ENCODE assay signal across 28 mouse cellular contexts in the genomic region with DNA sequence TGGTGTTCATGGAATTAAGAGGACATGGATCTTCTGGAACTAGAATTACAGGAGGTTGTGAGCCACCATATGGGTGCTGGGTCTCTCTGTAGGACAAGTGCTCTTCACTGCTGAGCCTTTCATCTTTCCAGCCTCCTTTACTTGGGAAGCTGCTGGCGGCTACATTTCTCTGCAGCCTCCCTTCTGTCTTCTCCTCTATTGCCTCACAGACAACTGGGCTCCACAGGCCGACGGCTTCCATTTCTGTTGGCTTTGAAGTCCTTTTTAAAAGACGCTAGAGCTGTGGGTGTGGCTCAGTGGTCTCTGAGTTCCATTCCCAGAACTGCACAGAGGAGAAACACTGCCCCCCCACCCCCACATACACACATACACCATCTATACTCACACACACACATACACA. TPM values are rescaled to one million over a fixed set of nuclear protein-coding genes. Genes with fewer than 3 reads are reported as not detected.
DNase-seq lines count a peak whose midpoint lies in the region; ATAC-seq and TF ChIP-seq lines count a peak whose summit lies in the region.
"Had no signal": no experiment of that assay in that cellular context is flagged by ENCODE, and none has a peak within 500 bp of the region (broad histone marks: within the 10 kb centered on the region; RNA-seq: fewer than 3 reads in every experiment).

No protein-coding gene starts in this region.

- peak overlapping the region; percentile 42 for H3K4me3 ChIP-seq in megakaryocyte, embryonic 14.5 days (replicated peaks)
- H3K4me3 ChIP-seq in MEL (ENCODE audit: control insufficient read depth in 1 of 2, insufficient read depth in 1 of 2, low read depth in 2 of 2, low read length in 2 of 2), result no peak overlapping the region
- peak overlapping the region; percentile 27; the same call in 1 of the 2 replicates for H3K4me3 ChIP-seq in liver, postnatal 0 days (ENCODE audit: low read depth, low read length)
- H3K4me3 ChIP-seq: embryonic facial prominence, embryonic 10.5 days; embryonic facial prominence, embryonic 15.5 days; forebrain, embryonic 12.5 days; limb, embryonic 12.5 days; midbrain, embryonic 13.5 days; neural tube, embryonic 15.5 days had no signal

- no peak for TF ChIP-seq EP300 in MEL (IDR thresholded peaks at IDR 0.05; ENCODE audit: low read depth in 1 of 2, low read length in 2 of 2)
- TF ChIP-seq EP300 in liver, postnatal 0 days (IDR thresholded peaks at IDR 0.05; ENCODE audit: low read depth), result no peak

- no peaks in the 10 kb centered on the region for H3K9me3 ChIP-seq in megakaryocyte, embryonic 14.5 days
- H3K9me3 ChIP-seq in MEL (replicated peaks; ENCODE audit: insufficient read depth, low read length), result no peaks in the 10 kb centered on the region
- no peaks in the 10 kb centered on the region for H3K9me3 ChIP-seq in liver, postnatal 0 days (ENCODE audit: low read length)
- H3K9me3 ChIP-seq: embryonic facial prominence, embryonic 10.5 days; embryonic facial prominence, embryonic 15.5 days; forebrain, embryonic 12.5 days; hindbrain, embryonic 13.5 days; limb, embryonic 12.5 days; midbrain, embryonic 13.5 days; neural tube, embryonic 15.5 days had no signal

- H3K79me2 ChIP-seq in MEL (ENCODE audit: control insufficient read depth, insufficient read depth, low read length, poor library complexity), result peaks cover 49% of the 10 kb centered on the region

- TF ChIP-seq RAD21 in MEL (IDR thresholded peaks at IDR 0.05; ENCODE audit: low read depth, low read length), result no peak

- no peak for ATAC-seq in megakaryocyte, adult 5-6 weeks (ENCODE audit: poor library complexity, severe bottlenecking)
- no peak for ATAC-seq in liver, postnatal 0 days
- ATAC-seq: forebrain, postnatal 0 days; intestine, postnatal 0 days; midbrain, embryonic 13.5 days had no signal

- no peak overlapping the region; the same call in 1 of the 2 replicates for H3K9ac ChIP-seq in MEL (ENCODE audit: control insufficient read depth, low read depth, low read length, poor library complexity, severe bottlenecking)
- no peak overlapping the region for H3K9ac ChIP-seq in liver, postnatal 0 days (replicated peaks)
- H3K9ac ChIP-seq: embryonic facial prominence, embryonic 15.5 days; forebrain, embryonic 12.5 days; forebrain, postnatal 0 days; hindbrain, embryonic 13.5 days; limb, embryonic 12.5 days; midbrain, embryonic 13.5 days; neural tube, embryonic 15.5 days had no signal

- TF ChIP-seq CTCF in MEL (IDR thresholded peaks at IDR 0.05 in 2 of 3, conservative IDR thresholded peaks at IDR 0.05 in 1 of 3; ENCODE audit: control insufficient read depth in 1 of 3, insufficient read depth in 1 of 3, low read depth in 2 of 3, low read length in 3 of 3, poor library complexity in 1 of 3, severe bottlenecking in 1 of 3), result no peak
- no peak for TF ChIP-seq CTCF in liver, postnatal 0 days (IDR thresholded peaks at IDR 0.05; ENCODE audit: low read depth)

- H3K27me3 ChIP-seq in megakaryocyte, embryonic 14.5 days (replicated peaks), result peaks cover 3% of the 10 kb centered on the region
- H3K27me3 ChIP-seq in MEL (ENCODE audit: control insufficient read depth in 1 of 2, insufficient read depth in 2 of 2, low read length in 2 of 2), result no peaks in the 10 kb centered on the region
- H3K27me3 ChIP-seq in liver, postnatal 0 days (ENCODE audit: insufficient read depth, low read length), result 0 out of 2 replicates have a peak, but pooled peaks cover 2% of the 10 kb centered on the region

- 30% methylated on average over 4 of the region's 4 CpGs for WGBS in liver, postnatal 0 days (ENCODE audit: insufficient replicate concordance)

- TF ChIP-seq POLR2A in MEL (IDR thresholded peaks at IDR 0.05; ENCODE audit: control insufficient read depth in 1 of 2, insufficient read depth in 1 of 2, low read depth in 1 of 2, low read length in 2 of 2, poor library complexity in 1 of 2), result no peak

- peaks cover 73% of the 10 kb centered on the region for H3K4me1 ChIP-seq in megakaryocyte, embryonic 14.5 days
- H3K4me1 ChIP-seq in MEL (ENCODE audit: control insufficient read depth in 1 of 2, insufficient read depth in 2 of 2, low read length in 2 of 2), result peaks cover 25 to 44% of the 10 kb centered on the region in 2 experiments
- H3K4me1 ChIP-seq in liver, postnatal 0 days (ENCODE audit: insufficient read depth), result peaks cover 55% of the 10 kb centered on the region

- DNase-seq in MEL (ENCODE audit: low read depth, low spot score), result no peak
- DNase-seq in induced T-regulatory cell, adult 2 months (ENCODE audit: low read depth), result peak; percentile 34
- DNase-seq in liver, postnatal 0 days, result no peak
- no peak for DNase-seq in left cerebral cortex, postnatal 10 days (ENCODE audit: extremely low spot score in 1 of 2, low spot score in 2 of 2)
- DNase-seq in retina, embryonic 14.5 days (ENCODE audit: low spot score), result no peak
- DNase-seq: adrenal gland, postnatal 25 days; B cell, adult 2 months; cerebellum, adult 18-20 months; forebrain, postnatal 0 days; heart, postnatal 4 days; kidney, postnatal 25 days; lung, postnatal 36 days; right cerebral cortex, adult 18-20 months; thymus, postnatal 14 days had no signal

- intact Hi-C loops in left cerebral cortex, postnatal 10 days (cut with DNase I), result no loop called here

- H3K27ac ChIP-seq in MEL (ENCODE audit: control insufficient read depth, low read depth, low read length), result peak overlapping the region; percentile 4; the same call in 1 of the 2 replicates
- H3K27ac ChIP-seq in liver, postnatal 0 days (ENCODE audit: low read depth), result 0 out of 2 replicates have a peak overlapping the region, but pooled peaks have one; percentile 30
- H3K27ac ChIP-seq: embryonic facial prominence, embryonic 10.5 days; embryonic facial prominence, embryonic 15.5 days; forebrain, embryonic 12.5 days; hindbrain, embryonic 13.5 days; limb, embryonic 12.5 days; midbrain, embryonic 13.5 days; neural tube, embryonic 15.5 days had no signal

- H3K36me3 ChIP-seq in megakaryocyte, embryonic 14.5 days (replicated peaks; ENCODE audit: low read length), result peaks cover 2% of the 10 kb centered on the region
- peaks cover 0 to 41% of the 10 kb centered on the region in 2 experiments; a peak in 2 of 4 replicates for H3K36me3 ChIP-seq in MEL (ENCODE audit: control insufficient read depth in 1 of 2, insufficient read depth in 2 of 2, low read length in 2 of 2)
- no peaks in the 10 kb centered on the region for H3K36me3 ChIP-seq in liver, postnatal 0 days (replicated peaks; ENCODE audit: insufficient read depth, low read length)
- H3K36me3 ChIP-seq: embryonic facial prominence, embryonic 10.5 days; embryonic facial prominence, embryonic 15.5 days; forebrain, embryonic 12.5 days; hindbrain, embryonic 13.5 days; limb, embryonic 12.5 days; midbrain, embryonic 13.5 days; neural tube, embryonic 15.5 days had no signal

- peak overlapping the region; percentile 83 for H3K4me2 ChIP-seq in liver, postnatal 0 days (ENCODE audit: low read depth, low read length)
- H3K4me2 ChIP-seq: forebrain, embryonic 12.5 days; limb, embryonic 12.5 days; midbrain, embryonic 13.5 days had no signal

TF ChIP-seq in MEL, 35 proteins besides CTCF, POLR2A, EP300 and RAD21:
- TF ChIP-seq MAX (IDR thresholded peaks at IDR 0.05; ENCODE audit: low read length), result no peak
- no peak for TF ChIP-seq MXI1 (IDR thresholded peaks at IDR 0.05; ENCODE audit: low read depth, low read length)
- TF ChIP-seq KAT2A (conservative IDR thresholded peaks at IDR 0.05; ENCODE audit: low read depth, low read length), result no peak

RNA-seq across cellular contexts. Expression of gene Il17ra, which starts 2.3 kb away (rescaled TPM):
- polyA plus RNA-seq in megakaryocyte, embryonic 14.5 days (2012; ENCODE audit: insufficient read depth, low replicate concordance), result 8.7 and 11.2 TPM in 2 replicates
- 93.8 and 108 TPM in 2 replicates for total RNA-seq in megakaryocyte, adult 5-6 weeks (2015)
- total RNA-seq in megakaryocyte, adult 5-6 weeks (2017), result 76.6 and 79.8 TPM in 2 replicates
- total RNA-seq in MEL (2012; rRNA removed), result 18.0 and 19.5 TPM in 2 replicates
- 10 to 100 TPM in 1 of 2 experiments, not detected in 1; 43.3 TPM for polyA plus RNA-seq in MEL (2012; ENCODE audit: insufficient read depth in 1 of 2, insufficient read length in 2 of 2, low read depth in 1 of 2, low replicate concordance in 2 of 2, missing spikeins in 1 of 2)
- 9.4 and 10.6 TPM in 2 replicates for polyA plus RNA-seq in liver, postnatal 0 days (2015; fragmentation: Nextera tagmentation; extraction: Ambion mirVana)
- 1 to 10 TPM; 4.9 to 5.4 TPM for total RNA-seq in left cerebral cortex, postnatal 10 days (2021)

RNA-seq across cellular contexts. Expression of gene Tmem121b, which starts 28.2 kb away (rescaled TPM):
- 1.1 TPM in 1 of 2 replicates, not detected in the other for polyA plus RNA-seq in megakaryocyte, embryonic 14.5 days (2012; ENCODE audit: insufficient read depth, low replicate concordance)
- 0.05 TPM in 1 of 2 replicates, not detected in the other for total RNA-seq in megakaryocyte, adult 5-6 weeks (2015)
- not detected in 2 replicates for total RNA-seq in megakaryocyte, adult 5-6 weeks (2017)
- not detected in 2 replicates for total RNA-seq in MEL (2012; rRNA removed)
- under 1 TPM in 1 of 2 experiments, not detected in 1; 0.18 TPM for polyA plus RNA-seq in MEL (2012; ENCODE audit: insufficient read depth in 1 of 2, insufficient read length in 2 of 2, low read depth in 1 of 2, low replicate concordance in 2 of 2, missing spikeins in 1 of 2)
- polyA plus RNA-seq in liver, postnatal 0 days (2015; fragmentation: Nextera tagmentation; extraction: Ambion mirVana), result not detected in 2 replicates
- total RNA-seq in left cerebral cortex, postnatal 10 days (2021), result 10 to 100 TPM; 51.3 to 51.6 TPM
- total RNA-seq: adrenal gland, postnatal 25 days; gastrocnemius, adult 8-10 months; megakaryocyte-erythroid progenitor cell, adult 5-6 weeks had no signal
- polyA plus RNA-seq: heart, postnatal 0 days; liver, embryonic 16.5 days had no signal

Comparison
In these comparisons a context has a peak if more than half of its experiments do, and no peak if none do; other contexts are left out.
1. H3K4me3 ChIP-seq: peak in megakaryocyte, embryonic 14.5 days (single experiment) and liver, postnatal 0 days (single experiment); none in MEL (0 of 2).
2. RNA of gene Tmem121b, which starts 28.2 kb away (total RNA-seq): 51.3 to 51.6 TPM in left cerebral cortex, postnatal 10 days; 0.05 TPM in megakaryocyte, adult 5-6 weeks and not detected in MEL; every median in the first group is over 10 times any median in the second.